Comparison of ENCODE assay signal across 23 mouse cellular contexts in genomic region chrX:52668679-52669078, GRCm38 (mm10). TPM values are rescaled to one million over a fixed set of nuclear protein-coding genes. Genes with fewer than 3 reads are reported as not detected.
DNase-seq lines count a peak whose midpoint lies in the region; ATAC-seq lines count a peak whose summit lies in the region.
"Had no signal": no experiment of that assay in that cellular context is flagged by ENCODE, and none has a peak within 500 bp of the region (broad histone marks: within the 10 kb centered on the region; RNA-seq: fewer than 3 reads in every experiment).

No protein-coding gene starts in this region.

- no peak overlapping the region for H3K27ac ChIP-seq in heart, embryonic 12.5 days (ENCODE audit: poor library complexity, severe bottlenecking)
- H3K27ac ChIP-seq in midbrain, embryonic 14.5 days (replicated peaks; ENCODE audit: low read depth, low read length) = no peak overlapping the region
- no peak overlapping the region for H3K27ac ChIP-seq in midbrain, embryonic 10.5 days (replicated peaks)
- H3K27ac ChIP-seq: embryonic facial prominence, embryonic 13.5 days; forebrain, embryonic 13.5 days; hindbrain, embryonic 15.5 days; intestine, embryonic 15.5 days; limb, embryonic 12.5 days; liver, embryonic 14.5 days; macrophage had no signal

- ATAC-seq in heart, embryonic 12.5 days (ENCODE audit: insufficient number of reproducible peaks, low FRiP score) = no peak
- ATAC-seq in midbrain, embryonic 14.5 days (ENCODE audit: low FRiP score, low TSS enrichment) = no peak
- ATAC-seq: forebrain, embryonic 13.5 days; intestine, embryonic 15.5 days; lung, postnatal 0 days had no signal

- no peak overlapping the region for H3K4me2 ChIP-seq in heart, embryonic 12.5 days
- H3K4me2 ChIP-seq in midbrain, embryonic 14.5 days (ENCODE audit: low read length) = no peak overlapping the region
- H3K4me2 ChIP-seq: embryonic facial prominence, embryonic 13.5 days; forebrain, embryonic 13.5 days; hindbrain, embryonic 15.5 days; intestine, embryonic 15.5 days; limb, embryonic 12.5 days had no signal

- no peaks in the 10 kb centered on the region for H3K36me3 ChIP-seq in heart, embryonic 12.5 days
- no peaks in the 10 kb centered on the region for H3K36me3 ChIP-seq in midbrain, embryonic 14.5 days (ENCODE audit: control insufficient read depth, insufficient read depth, low read length)
- H3K36me3 ChIP-seq in midbrain, embryonic 10.5 days = no peaks in the 10 kb centered on the region
- H3K36me3 ChIP-seq: embryonic facial prominence, embryonic 13.5 days; hindbrain, embryonic 15.5 days; intestine, embryonic 15.5 days; limb, embryonic 12.5 days had no signal

- no peak overlapping the region for H3K4me3 ChIP-seq in heart, embryonic 12.5 days
- no peak overlapping the region for H3K4me3 ChIP-seq in midbrain, embryonic 14.5 days (replicated peaks; ENCODE audit: low read depth, low read length)
- H3K4me3 ChIP-seq in midbrain, embryonic 10.5 days = no peak overlapping the region
- H3K4me3 ChIP-seq: embryonic facial prominence, embryonic 13.5 days; forebrain, embryonic 13.5 days; hindbrain, embryonic 15.5 days; intestine, embryonic 15.5 days; limb, embryonic 12.5 days had no signal

- no peaks in the 10 kb centered on the region for H3K27me3 ChIP-seq in heart, embryonic 12.5 days (replicated peaks)
- no peaks in the 10 kb centered on the region for H3K27me3 ChIP-seq in midbrain, embryonic 14.5 days (ENCODE audit: control insufficient read depth, insufficient read depth, low read length)
- no peaks in the 10 kb centered on the region for H3K27me3 ChIP-seq in midbrain, embryonic 10.5 days (ENCODE audit: low read depth, poor library complexity, severe bottlenecking)
- H3K27me3 ChIP-seq: embryonic facial prominence, embryonic 13.5 days; forebrain, embryonic 13.5 days; hindbrain, embryonic 15.5 days; intestine, embryonic 15.5 days; limb, embryonic 12.5 days had no signal

- intact Hi-C loops in gastrocnemius, postnatal 36 days (cut with DNase I) = no loop called here
- intact Hi-C loops in left cerebral cortex, postnatal 14 days (cut with DNase I) = no loop called here

- 22% methylated on average over 5 of the region's 5 CpGs for WGBS in heart, embryonic 12.5 days
- 59% methylated on average over 5 of the region's 5 CpGs for WGBS in midbrain, embryonic 14.5 days
- WGBS in midbrain, embryonic 10.5 days = 57% methylated on average over 5 of the region's 5 CpGs

- peak; percentile 6 for DNase-seq in gastrocnemius, postnatal 10 days
- no peak for DNase-seq in gastrocnemius, postnatal 36 days
- DNase-seq in heart, postnatal 4 days = peak; percentile 33
- peak; percentile 24 for DNase-seq in midbrain, embryonic 14.5 days
- DNase-seq in midbrain, embryonic 10.5 days (ENCODE audit: low spot score) = no peak
- no peak for DNase-seq in left cerebral cortex, postnatal 14 days (ENCODE audit: low spot score in 2 of 2)
- DNase-seq: adrenal gland, postnatal 25 days; cerebellum, adult 9-11 months; kidney, adult 8-10 months; kidney, postnatal 10 days; right cerebral cortex, postnatal 4 days; thymus, postnatal 14 days had no signal

- H3K9me3 ChIP-seq in heart, embryonic 12.5 days (replicated peaks) = no peaks in the 10 kb centered on the region
- H3K9me3 ChIP-seq in midbrain, embryonic 14.5 days (ENCODE audit: control insufficient read depth, low read length) = no peaks in the 10 kb centered on the region
- no peaks in the 10 kb centered on the region for H3K9me3 ChIP-seq in midbrain, embryonic 10.5 days (replicated peaks)
- H3K9me3 ChIP-seq: embryonic facial prominence, embryonic 13.5 days; forebrain, embryonic 13.5 days; hindbrain, embryonic 15.5 days; intestine, embryonic 15.5 days; limb, embryonic 12.5 days had no signal

- 0 out of 2 replicates have a peak, but pooled peaks cover 6% of the 10 kb centered on the region for H3K4me1 ChIP-seq in heart, embryonic 12.5 days (replicated peaks)
- H3K4me1 ChIP-seq in midbrain, embryonic 14.5 days (ENCODE audit: control insufficient read depth, insufficient read depth, low read length) = no peaks in the 10 kb centered on the region
- H3K4me1 ChIP-seq in midbrain, embryonic 10.5 days = no peaks in the 10 kb centered on the region
- H3K4me1 ChIP-seq: embryonic facial prominence, embryonic 13.5 days; forebrain, embryonic 13.5 days; hindbrain, embryonic 15.5 days; intestine, embryonic 15.5 days; limb, embryonic 12.5 days had no signal

- no peak overlapping the region for H3K9ac ChIP-seq in heart, embryonic 12.5 days
- no peak overlapping the region for H3K9ac ChIP-seq in midbrain, embryonic 14.5 days (replicated peaks; ENCODE audit: low read length)
- H3K9ac ChIP-seq: embryonic facial prominence, embryonic 13.5 days; forebrain, embryonic 13.5 days; hindbrain, embryonic 15.5 days; intestine, embryonic 15.5 days; limb, embryonic 12.5 days; liver, embryonic 14.5 days had no signal

RNA-seq across cellular contexts. Expression of gene Gpc3, which starts 54.9 kb away (rescaled TPM):
- total RNA-seq in gastrocnemius, postnatal 10 days (2021) = 100 to 1,000 TPM in 1 of 2 experiments, 10 to 100 TPM in 1; 92.2 to 118 TPM
- total RNA-seq in gastrocnemius, postnatal 36 days (2021) = 1 to 10 TPM; 7.9 to 9.2 TPM
- total RNA-seq in heart, postnatal 4 days (2021) = 10 to 100 TPM; 76.0 to 79.7 TPM
- polyA plus RNA-seq in heart, embryonic 12.5 days (2016; fragmentation: Nextera tagmentation; extraction: Ambion mirVana) = 598 and 601 TPM in 2 replicates
- 13.2 and 58.4 TPM in 2 replicates for polyA plus RNA-seq in midbrain, embryonic 14.5 days (2014; fragmentation: Nextera tagmentation; extraction: Ambion mirVana)
- polyA plus RNA-seq in midbrain, embryonic 10.5 days (2016; fragmentation: Nextera tagmentation; extraction: Ambion mirVana) = 213 and 245 TPM in 2 replicates
- total RNA-seq in left cerebral cortex, postnatal 14 days (2021) = 10 to 100 TPM in 1 of 2 experiments, 1 to 10 TPM in 1; 7.8 to 11.0 TPM
- total RNA-seq: MEL had no signal
- polyA plus RNA-seq: C2C12, macrophage had no signal

Comparison
In these comparisons a context has a peak if more than half of its experiments do, and no peak if none do; other contexts are left out.
1. DNase-seq: peak in gastrocnemius, postnatal 10 days (single experiment), heart, postnatal 4 days (single experiment) and midbrain, embryonic 14.5 days (single experiment); none in gastrocnemius, postnatal 36 days (0 of 2), midbrain, embryonic 10.5 days (single experiment) and left cerebral cortex, postnatal 14 days (0 of 2).
2. RNA of gene Gpc3, which starts 54.9 kb away (total RNA-seq): 92.2 to 118 TPM in gastrocnemius, postnatal 10 days and 76.0 to 79.7 TPM in heart, postnatal 4 days; 7.8 to 11.0 TPM in left cerebral cortex, postnatal 14 days and 7.9 to 9.2 TPM in gastrocnemius, postnatal 36 days; every median in the first group is over 4 times any median in the second.